Mouse (Mus musculus) heart, postnatal 0 days (tissue): ENCODE results near the gene Epb41.

Experiments
- CTCF ChIP-seq: IDR thresholded peaks from 2 replicates; pipeline ENCODE4 v1.5.1; 2016; ENCODE audit warnings: antibody characterized with exemption, control low read depth, low read depth
- EP300 ChIP-seq: IDR thresholded peaks from 2 replicates; pipeline ENCODE4 v1.6.1; 2016; ENCODE audit warnings: antibody characterized with exemption, low read depth

GRCm38 (mm10) chr4:131977201-131977600 is 97.9 kb downstream of the Epb41 start:
- TF ChIP-seq CTCF (peak; percentile 96), EP300 (no peak)
